Mouse (Mus musculus): ENCODE data around the gene Twf1. TPM values are rescaled to one million over a fixed set of nuclear protein-coding genes. Genes with fewer than 3 reads are reported as not detected.
A peak's percentile ranks its signal among the peaks of the same experiment; 100 is the strongest.

The Twf1 gene
- total and polyA plus RNA-seq, 3 experiments, result 26.4 to 64.1 (median 37.1) TPM

GRCm38 (mm10) chr15:94607768-94608167 lies 18.1 kb upstream of the Twf1 start:
- Histone ChIP-seq H3K79me2 (ENCODE audit: control insufficient read depth, insufficient read depth, low read length, poor library complexity) (no peaks in the 10 kb centered on the region), H3K36me3 (ENCODE audit: control insufficient read depth in 1 of 2, insufficient read depth in 2 of 2, low read length in 2 of 2) (peaks cover 0 to under 1% of the 10 kb centered on the region in 2 experiments; a peak in 1 of 4 replicates), H3K27me3 (ENCODE audit: control insufficient read depth in 1 of 2, insufficient read depth in 2 of 2, low read length in 2 of 2) (no peaks in the 10 kb centered on the region), H3K27ac (ENCODE audit: control insufficient read depth, low read depth, low read length) (no peak overlapping the region), H3K4me1 (ENCODE audit: control insufficient read depth in 1 of 2, insufficient read depth in 2 of 2, low read length in 2 of 2) (peaks cover 0 to 3% of the 10 kb centered on the region in 2 experiments; a peak in 2 of 4 replicates), H3K4me3 (ENCODE audit: control insufficient read depth in 1 of 2, insufficient read depth in 1 of 2, low read depth in 2 of 2, low read length in 2 of 2) (no peak overlapping the region), H3K9me3 (replicated peaks; ENCODE audit: insufficient read depth, low read length) (no peaks in the 10 kb centered on the region), H3K9ac (ENCODE audit: control insufficient read depth, low read depth, low read length, poor library complexity, severe bottlenecking) (no peak overlapping the region)
- no peak for DNase-seq (ENCODE audit: low read depth, low spot score)
- TF ChIP-seq USF2 (IDR thresholded peaks at IDR 0.05; ENCODE audit: borderline replicate concordance in 1 of 2, insufficient read depth in 1 of 2, low read depth in 1 of 2, low read length in 2 of 2) (no peak), E2F4 (IDR thresholded peaks at IDR 0.05; ENCODE audit: borderline replicate concordance, low read depth, low read length) (no peak), KAT2A (conservative IDR thresholded peaks at IDR 0.05; ENCODE audit: low read depth, low read length) (no peak), BHLHE40 (IDR thresholded peaks at IDR 0.05; ENCODE audit: borderline replicate concordance, low read depth, low read length) (no peak)

- no peaks in the 10 kb centered on the region for H3K9me3 ChIP-seq (replicated peaks; ENCODE audit: insufficient read depth, low read length)
- no peak overlapping the region; the same call in 1 of the 2 replicates for H3K27ac ChIP-seq (ENCODE audit: control insufficient read depth, low read depth, low read length)
- H3K79me2 ChIP-seq (ENCODE audit: control insufficient read depth, insufficient read depth, low read length, poor library complexity), result no peaks in the 10 kb centered on the region
- H3K9ac ChIP-seq (ENCODE audit: control insufficient read depth, low read depth, low read length, poor library complexity, severe bottlenecking), result no peak overlapping the region
- peak; percentile 56 for DNase-seq (ENCODE audit: low read depth, low spot score)
- peaks cover 0 to 15% of the 10 kb centered on the region in 2 experiments; a peak in 2 of 4 replicates for H3K36me3 ChIP-seq (ENCODE audit: control insufficient read depth in 1 of 2, insufficient read depth in 2 of 2, low read length in 2 of 2)
- H3K4me1 ChIP-seq (ENCODE audit: control insufficient read depth in 1 of 2, insufficient read depth in 2 of 2, low read length in 2 of 2), result peaks cover 3 to 4% of the 10 kb centered on the region in 2 experiments; a peak in 1 of 4 replicates
- TF ChIP-seq EP300 (IDR thresholded peaks at IDR 0.05; ENCODE audit: low read depth in 1 of 2, low read length in 2 of 2) (peak in 1 of 2 experiments; percentile 45; a peak in 1 of 4 replicates), RAD21 (IDR thresholded peaks at IDR 0.05; ENCODE audit: low read depth, low read length) (no peak), MAFK (IDR thresholded peaks at IDR 0.05; ENCODE audit: borderline replicate concordance, low read depth, low read length) (peak; percentile 35; the same call in 1 of the 2 replicates), E2F4 (IDR thresholded peaks at IDR 0.05; ENCODE audit: borderline replicate concordance, low read depth, low read length) (no peak), MEF2A (IDR thresholded peaks at IDR 0.05; ENCODE audit: extremely low read depth, insufficient replicate concordance, low read depth, low read length, poor library complexity, severe bottlenecking) (peak; percentile 58; the same call in 1 of the 2 replicates), MYC (IDR thresholded peaks at IDR 0.05; ENCODE audit: low read depth, low read length) (peak; percentile 37; the same call in 1 of the 2 replicates)
- no peaks in the 10 kb centered on the region for H3K27me3 ChIP-seq (ENCODE audit: control insufficient read depth in 1 of 2, insufficient read depth in 2 of 2, low read length in 2 of 2)
- peak overlapping the region in 1 of 2 experiments; percentile 39; a peak in 2 of 4 replicates for H3K4me3 ChIP-seq (ENCODE audit: control insufficient read depth in 1 of 2, insufficient read depth in 1 of 2, low read depth in 2 of 2, low read length in 2 of 2)
These were observed 12.8 kb upstream of the Twf1 start for GRCm38 (mm10) chr15:94602441-94602840.

DNA sequence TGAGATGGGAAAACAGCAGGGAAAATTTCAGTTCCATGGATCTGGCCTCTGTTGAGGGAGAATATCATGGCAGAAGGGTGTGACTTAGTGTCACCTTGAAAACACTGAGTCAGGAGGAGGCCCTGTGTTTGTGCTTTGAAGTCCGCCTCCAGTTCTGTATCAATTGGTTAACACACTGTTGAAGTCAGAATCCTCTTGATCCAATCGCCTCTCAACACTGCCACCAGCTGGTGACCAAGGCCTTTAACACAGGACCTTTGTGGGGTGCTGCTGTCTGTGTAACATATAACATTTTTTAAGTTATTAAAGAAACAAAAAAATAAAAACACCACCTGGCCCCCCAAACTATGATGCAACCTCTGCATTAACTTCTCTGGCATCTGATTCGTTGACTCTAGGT lies 11.7 kb upstream of the Twf1 start:
- DNase-seq (ENCODE audit: low read depth, low spot score), result peak; percentile 90
- no peaks in the 10 kb centered on the region for H3K27me3 ChIP-seq (ENCODE audit: control insufficient read depth in 1 of 2, insufficient read depth in 2 of 2, low read length in 2 of 2)
- H3K9ac ChIP-seq (ENCODE audit: control insufficient read depth, low read depth, low read length, poor library complexity, severe bottlenecking), result peak overlapping the region; percentile 22; the same call in 1 of the 2 replicates
- no peak for TF ChIP-seq POLR2A (IDR thresholded peaks at IDR 0.05; ENCODE audit: control insufficient read depth in 1 of 2, insufficient read depth in 1 of 2, low read depth in 1 of 2, low read length in 2 of 2, poor library complexity in 1 of 2)
- 0 out of 2 replicates have a peak, but pooled peaks have one; percentile 41 for TF ChIP-seq MAZ (IDR thresholded peaks at IDR 0.05; ENCODE audit: low read depth, low read length)
- TF ChIP-seq ZMIZ1 (IDR thresholded peaks at IDR 0.05; ENCODE audit: low read depth, low read length), result no peak
- no peak for TF ChIP-seq JUND (IDR thresholded peaks at IDR 0.05; ENCODE audit: low read depth, low read length)
- no peak for TF ChIP-seq ELF1 (IDR thresholded peaks at IDR 0.05; ENCODE audit: low read depth, low read length)
- TF ChIP-seq MEF2A (IDR thresholded peaks at IDR 0.05; ENCODE audit: extremely low read depth, insufficient replicate concordance, low read depth, low read length, poor library complexity, severe bottlenecking), result no peak
- TF ChIP-seq MAFK (IDR thresholded peaks at IDR 0.05; ENCODE audit: borderline replicate concordance, low read depth, low read length), result no peak
- no peak for TF ChIP-seq NELFE (IDR thresholded peaks at IDR 0.05; ENCODE audit: low read depth, low read length)
- no peak for TF ChIP-seq UBTF (IDR thresholded peaks at IDR 0.05; ENCODE audit: borderline replicate concordance, insufficient read depth, low read depth, low read length)
- no peak for TF ChIP-seq NRF1 (IDR thresholded peaks at IDR 0.05; ENCODE audit: insufficient read depth, low read depth, low read length, poor library complexity, severe bottlenecking)
- TF ChIP-seq USF1 (IDR thresholded peaks at IDR 0.05; ENCODE audit: low read depth, low read length), result no peak
- TF ChIP-seq CHD1 (IDR thresholded peaks at IDR 0.05; ENCODE audit: low read depth, low read length), result no peak
- no peak for TF ChIP-seq TAL1 (IDR thresholded peaks at IDR 0.05; ENCODE audit: low read length)
- no peak for TF ChIP-seq MAX (IDR thresholded peaks at IDR 0.05; ENCODE audit: low read length)
- TF ChIP-seq ZNF384 (IDR thresholded peaks at IDR 0.05; ENCODE audit: low read depth, low read length), result peak; percentile 42; the same call in 1 of the 2 replicates
- TF ChIP-seq MYB (IDR thresholded peaks at IDR 0.05; ENCODE audit: low read depth, low read length), result no peak

More for the DNA sequence above, 11.7 kb upstream of the Twf1 start:
- H3K9me3 ChIP-seq (replicated peaks; ENCODE audit: insufficient read depth, low read length), result no peaks in the 10 kb centered on the region
- H3K36me3 ChIP-seq (ENCODE audit: control insufficient read depth in 1 of 2, insufficient read depth in 2 of 2, low read length in 2 of 2), result peaks cover 0 to 15% of the 10 kb centered on the region in 2 experiments; a peak in 2 of 4 replicates
- H3K4me1 ChIP-seq (ENCODE audit: control insufficient read depth in 1 of 2, insufficient read depth in 2 of 2, low read length in 2 of 2), result peaks cover 3 to 4% of the 10 kb centered on the region in 2 experiments; a peak in 1 of 4 replicates
- no peak overlapping the region for H3K27ac ChIP-seq (ENCODE audit: control insufficient read depth, low read depth, low read length)
- peak overlapping the region; percentile 40 to 52; a peak in 3 of 4 replicates for H3K4me3 ChIP-seq (ENCODE audit: control insufficient read depth in 1 of 2, insufficient read depth in 1 of 2, low read depth in 2 of 2, low read length in 2 of 2)
- no peaks in the 10 kb centered on the region for H3K79me2 ChIP-seq (ENCODE audit: control insufficient read depth, insufficient read depth, low read length, poor library complexity)

Measured in MEL (cell line).